In the genomic region with DNA sequence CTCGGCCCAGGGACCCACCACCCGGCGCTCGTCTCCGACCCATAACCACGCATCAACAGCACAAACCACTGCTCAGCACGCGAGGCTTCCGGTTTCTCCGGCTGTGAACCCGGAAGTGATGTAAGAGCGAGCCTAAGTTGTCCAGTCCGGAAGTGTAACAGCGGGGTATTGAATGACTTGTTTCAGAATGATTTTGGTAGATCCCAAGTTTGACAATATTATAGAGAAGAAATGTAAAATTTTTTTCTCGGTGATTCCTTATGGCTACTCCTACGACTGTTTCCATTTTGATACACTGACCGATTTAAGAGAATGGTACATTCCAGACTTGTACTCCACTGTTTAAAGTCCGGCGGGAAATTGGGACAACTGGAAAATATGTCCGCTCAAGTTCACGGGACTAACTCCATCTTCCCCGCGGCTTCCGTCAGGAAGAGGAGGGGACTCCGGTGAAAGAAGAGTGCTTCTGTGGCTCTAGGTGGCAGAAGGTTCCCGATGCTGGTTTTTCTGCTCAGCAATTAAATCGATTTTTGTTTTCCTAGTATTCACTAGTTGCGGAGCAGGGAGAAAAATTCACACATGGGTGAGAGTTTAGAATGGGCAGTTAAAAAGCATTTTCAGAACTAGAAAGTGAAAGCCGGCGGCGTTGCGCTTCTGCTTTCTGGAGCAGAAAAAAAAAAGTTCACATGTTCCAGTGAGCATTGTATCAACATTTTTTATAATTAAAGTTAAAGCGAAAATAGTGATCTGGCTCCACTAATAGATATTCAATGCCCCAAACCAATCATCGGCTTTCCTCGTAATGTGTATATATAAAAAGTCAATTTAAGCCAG, we compare ENCODE assay signal across 8 mouse cellular contexts. TPM values are rescaled to one million over a fixed set of nuclear protein-coding genes. Genes with fewer than 3 reads are reported as not detected.
DNase-seq lines count a peak whose midpoint lies in the region; ATAC-seq and TF ChIP-seq lines count a peak whose summit lies in the region.

Gene Lsg1 (minus strand): TSS at position 99 of the 834 bp plus-strand sequence.

- H3K4me1 ChIP-seq in cortical plate, adult 2 months (ENCODE audit: control insufficient read depth, insufficient read depth, low read length): no peaks in the 10 kb centered on the region; the same call in 1 of the 2 replicates
- H3K4me1 ChIP-seq in megakaryocyte, embryonic 14.5 days: peaks cover 38% of the 10 kb centered on the region

- peak; percentile 98 for ATAC-seq in activated CD4-positive, CD25-positive, alpha-beta regulatory T cell, adult 4 months

- peak within 1 kb of the TSS; percentile 73 for H3K4me3 ChIP-seq in cortical plate, adult 2 months (ENCODE audit: insufficient read depth, low read length)
- peak within 1 kb of the TSS; percentile 97 for H3K4me3 ChIP-seq in megakaryocyte, embryonic 14.5 days (replicated peaks)

- no peaks in the 10 kb centered on the region for H3K9me3 ChIP-seq in megakaryocyte, embryonic 14.5 days

- no peak within 1 kb of the TSS for H3K27ac ChIP-seq in cortical plate, adult 2 months (ENCODE audit: insufficient read depth, low read length)

- TF ChIP-seq POLR2A in cortical plate, adult 2 months (IDR thresholded peaks at IDR 0.05; ENCODE audit: extremely low read depth, insufficient read depth, low read length): peak; percentile 79

- peak; percentile 40 for TF ChIP-seq CTCF in cortical plate, adult 2 months (IDR thresholded peaks at IDR 0.05; ENCODE audit: extremely low read depth, insufficient read depth, low read length)

- H3K27me3 ChIP-seq in megakaryocyte, embryonic 14.5 days (replicated peaks): no peaks in the 10 kb centered on the region

- peak; percentile 59 to 66 for DNase-seq in gastrocnemius, adult 8-10 months (ENCODE audit: low spot score in 2 of 2)
- peak; percentile 99 for DNase-seq in hindlimb bud, embryonic 11.5 days (ENCODE audit: extremely low spot score, low read depth, low spot score)
- peak; percentile 67 to 76 for DNase-seq in left cerebral cortex, adult 8-10 months (ENCODE audit: low spot score in 2 of 2)
- peak; percentile 93 to 94 for DNase-seq in right cerebral cortex, postnatal 10 days (ENCODE audit: low spot score in 2 of 2)
- DNase-seq in urinary bladder, postnatal 25 days (ENCODE audit: low spot score): peak; percentile 76

- peaks cover 31% of the 10 kb centered on the region for H3K36me3 ChIP-seq in megakaryocyte, embryonic 14.5 days (replicated peaks; ENCODE audit: low read length)

RNA-seq across cellular contexts. Expression of gene Lsg1, which starts in this region (rescaled TPM):
- 10 to 100 TPM; 54.3 to 65.2 TPM for polyA plus RNA-seq in activated CD4-positive, CD25-positive, alpha-beta regulatory T cell, adult 4 months (2017; shearing (Covaris generic))
- 15.5 and 17.6 TPM in 2 replicates for polyA plus RNA-seq in cortical plate, adult 2 months (2012; rRNA removed)
- total RNA-seq in gastrocnemius, adult 8-10 months (2022): 10 to 100 TPM; 19.6 to 23.0 (median 20.8) TPM
- 10 to 100 TPM; 19.8 to 30.9 (median 20.8) TPM for total RNA-seq in left cerebral cortex, adult 8-10 months (2022)
- 0.74 and 5.8 TPM in 2 replicates for polyA plus RNA-seq in megakaryocyte, embryonic 14.5 days (2012; ENCODE audit: insufficient read depth, low replicate concordance)
